Mouse (Mus musculus): Measurements from ENCODE around the gene Trex2. TPM values are rescaled to one million over a fixed set of nuclear protein-coding genes. Genes with fewer than 3 reads are reported as not detected.

Gene Trex2
- polyA plus RNA-seq, 1 experiment: not detected

DNA sequence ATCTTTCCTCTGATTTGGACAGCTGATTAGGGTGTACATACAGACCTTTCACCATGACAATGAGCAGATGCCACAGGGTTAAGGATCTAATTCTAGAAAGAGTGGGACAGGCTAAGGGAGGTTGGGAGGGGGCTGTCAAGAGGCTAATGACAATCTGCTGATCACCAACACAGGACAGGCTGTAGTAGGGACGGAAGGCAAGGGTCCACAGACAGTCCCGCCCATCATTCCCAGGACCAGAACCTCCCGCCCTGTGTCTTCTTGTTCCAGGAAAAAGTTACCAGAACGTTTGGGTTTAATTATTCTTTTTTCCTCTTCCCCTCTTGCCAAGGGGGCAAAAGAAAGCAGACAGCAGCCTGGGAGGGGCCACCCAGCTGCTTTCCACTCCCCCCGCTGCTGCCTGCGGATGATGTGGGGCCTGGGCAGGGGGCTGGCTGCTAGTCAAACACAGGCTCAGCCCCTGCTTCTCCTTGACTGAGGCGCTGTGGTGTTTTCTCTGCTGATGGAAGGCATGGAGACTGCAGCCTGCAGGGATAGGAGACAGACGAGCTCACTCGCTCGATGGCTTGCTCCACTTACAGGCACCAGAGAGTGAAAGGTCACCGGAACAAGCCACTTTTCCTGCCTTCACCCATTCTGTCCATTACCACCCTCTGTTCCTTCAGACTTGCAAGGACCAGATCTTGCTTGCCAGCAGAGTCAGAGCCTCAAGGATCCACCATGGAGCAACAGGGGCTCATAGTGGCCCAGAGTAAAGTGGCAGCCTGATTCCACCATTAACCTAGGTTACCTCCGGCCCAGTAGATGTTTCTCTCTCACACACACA is 39.4 kb upstream of the Trex2 start:
- peaks cover 80% of the 10 kb centered on the region for H3K27me3 ChIP-seq (replicated peaks)
- H3K9me3 ChIP-seq: no peaks in the 10 kb centered on the region
- TF ChIP-seq GATA1 (IDR thresholded peaks at IDR 0.05; ENCODE audit: borderline replicate concordance, low read length) (no peak), FLI1 (IDR thresholded peaks at IDR 0.05; ENCODE audit: low read length) (no peak)

DNA sequence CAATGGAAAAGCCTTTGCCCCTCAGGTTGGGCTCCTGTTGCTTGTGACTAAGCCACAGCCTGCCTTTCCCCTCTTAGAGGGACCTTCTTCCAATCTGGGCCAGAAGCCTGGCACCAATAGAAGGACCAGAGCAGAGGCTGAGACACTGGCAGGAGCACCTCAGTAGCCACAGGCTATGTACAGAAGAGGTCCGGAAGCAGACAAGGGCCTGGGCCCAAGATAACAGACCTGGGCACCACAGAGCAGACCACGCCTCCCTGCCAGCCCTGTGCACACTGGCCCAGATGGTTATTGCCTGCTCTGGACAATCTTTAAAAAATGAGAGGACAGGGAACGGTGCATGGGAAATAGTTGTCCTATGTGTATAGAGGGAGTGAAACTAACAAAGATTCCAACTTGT is 36.6 kb upstream of the Trex2 start:
- TF ChIP-seq GATA1 (IDR thresholded peaks at IDR 0.05; ENCODE audit: borderline replicate concordance, low read length) (no peak), FLI1 (IDR thresholded peaks at IDR 0.05; ENCODE audit: low read length) (no peak)
- Histone ChIP-seq H3K9me3 (no peaks in the 10 kb centered on the region), H3K4me1 (peaks cover 16% of the 10 kb centered on the region), H3K27me3 (replicated peaks) (peaks cover 81% of the 10 kb centered on the region), H3K4me3 (replicated peaks) (no peak overlapping the region), H3K36me3 (replicated peaks; ENCODE audit: low read length) (no peaks in the 10 kb centered on the region)

More for the DNA sequence above, 39.4 kb upstream of the Trex2 start:
- no peaks in the 10 kb centered on the region for H3K36me3 ChIP-seq (replicated peaks; ENCODE audit: low read length)
- H3K4me1 ChIP-seq: peaks cover 18% of the 10 kb centered on the region
- no peak overlapping the region for H3K4me3 ChIP-seq (replicated peaks)

DNA sequence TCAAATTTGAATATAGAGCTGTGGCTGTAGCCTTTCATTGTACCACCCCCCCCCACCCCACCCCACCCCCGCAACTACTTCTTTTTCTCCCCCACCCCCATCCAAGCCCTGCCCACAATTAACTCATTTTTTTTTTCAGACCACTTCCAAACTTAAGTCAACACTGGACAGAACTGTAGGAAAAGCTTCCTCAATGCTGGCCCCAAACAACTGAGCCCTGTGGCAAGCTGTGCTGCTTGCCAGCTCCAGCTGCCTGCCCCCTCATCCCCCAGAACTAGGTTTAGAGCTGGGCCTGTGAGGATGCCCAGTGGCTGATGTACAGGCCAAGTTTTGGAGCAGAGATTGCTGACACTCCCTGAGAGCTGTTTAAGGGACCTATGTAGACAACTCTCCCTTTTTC is 33.6 kb upstream of the Trex2 start:
- no peaks in the 10 kb centered on the region for H3K9me3 ChIP-seq
- no peak overlapping the region for H3K4me3 ChIP-seq (replicated peaks)
- no peak for TF ChIP-seq GATA1 (IDR thresholded peaks at IDR 0.05; ENCODE audit: borderline replicate concordance, low read length)
- TF ChIP-seq FLI1 (IDR thresholded peaks at IDR 0.05; ENCODE audit: low read length): no peak
- H3K36me3 ChIP-seq (replicated peaks; ENCODE audit: low read length): no peaks in the 10 kb centered on the region
- peaks cover 83% of the 10 kb centered on the region for H3K27me3 ChIP-seq (replicated peaks)
- no peaks in the 10 kb centered on the region; the same call in 1 of the 2 replicates for H3K4me1 ChIP-seq

DNA sequence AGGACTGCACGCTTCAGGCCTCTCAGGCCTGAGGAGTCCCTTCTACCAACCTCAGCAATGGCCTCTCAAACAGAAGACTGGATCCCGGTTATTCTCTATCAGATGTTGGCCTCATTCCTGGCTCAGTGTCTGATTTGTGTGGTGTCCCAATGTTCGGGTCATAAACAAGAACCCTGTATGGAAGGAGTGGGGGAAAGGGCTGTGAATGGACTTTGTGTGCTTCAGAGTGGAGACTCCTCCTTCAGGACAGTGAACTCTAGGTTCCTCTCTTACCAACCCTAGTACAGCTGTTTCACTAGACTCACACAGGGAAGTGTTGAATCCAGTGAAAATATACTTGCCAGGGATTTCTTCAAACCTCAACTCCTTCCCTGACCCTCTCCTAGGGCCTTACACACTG is 33.2 kb upstream of the Trex2 start:
- Histone ChIP-seq H3K4me3 (replicated peaks) (no peak overlapping the region), H3K27me3 (replicated peaks) (peaks cover 82% of the 10 kb centered on the region), H3K4me1 (no peaks in the 10 kb centered on the region; the same call in 1 of the 2 replicates), H3K9me3 (no peaks in the 10 kb centered on the region), H3K36me3 (replicated peaks; ENCODE audit: low read length) (no peaks in the 10 kb centered on the region)
- TF ChIP-seq FLI1 (IDR thresholded peaks at IDR 0.05; ENCODE audit: low read length) (no peak), GATA1 (IDR thresholded peaks at IDR 0.05; ENCODE audit: borderline replicate concordance, low read length) (no peak)

DNA sequence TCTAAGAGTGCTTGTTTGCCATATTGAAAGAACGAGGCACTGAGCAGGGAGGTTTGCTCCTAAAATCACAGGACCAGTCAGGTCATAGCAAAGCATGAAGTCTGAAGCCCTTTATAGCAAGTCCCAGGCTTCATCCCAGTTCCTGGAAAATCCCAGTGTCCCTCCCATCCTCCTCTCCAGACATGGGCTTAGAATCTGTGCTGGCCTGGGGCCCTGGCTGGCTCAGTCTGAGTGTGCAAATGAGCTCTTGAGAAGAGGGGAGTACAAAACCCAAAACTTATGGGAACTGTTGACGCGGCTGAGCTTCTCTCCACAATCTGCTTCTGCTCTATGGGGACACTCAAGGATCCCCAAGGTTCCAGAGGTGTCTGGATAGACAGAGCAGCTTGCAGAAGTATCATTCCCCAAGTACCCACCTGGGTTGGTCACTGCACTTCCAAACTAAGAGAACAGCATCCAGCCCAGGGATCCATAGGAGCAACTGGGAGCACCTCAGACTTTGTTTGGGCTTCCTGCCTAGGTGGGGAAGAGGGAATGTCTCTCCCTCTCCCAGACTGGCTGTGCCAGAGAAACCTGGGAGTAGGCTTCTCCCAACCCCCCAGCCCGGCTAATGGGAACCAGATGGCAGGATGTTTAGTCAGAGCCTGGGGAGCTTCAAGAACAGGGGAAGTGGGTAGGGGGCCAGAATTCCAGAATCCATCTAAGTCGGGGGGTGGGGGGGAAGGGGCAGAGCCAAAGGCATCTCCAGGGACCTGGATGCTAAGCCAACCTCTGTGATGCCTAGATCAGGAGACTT is 32.5 kb upstream of the Trex2 start:
- Histone ChIP-seq H3K9me3 (no peaks in the 10 kb centered on the region), H3K4me1 (no peaks in the 10 kb centered on the region; the same call in 1 of the 2 replicates), H3K36me3 (replicated peaks; ENCODE audit: low read length) (no peaks in the 10 kb centered on the region), H3K27me3 (replicated peaks) (peaks cover 79% of the 10 kb centered on the region), H3K4me3 (replicated peaks) (no peak overlapping the region)
- no peak for TF ChIP-seq GATA1 (IDR thresholded peaks at IDR 0.05; ENCODE audit: borderline replicate concordance, low read length)
- TF ChIP-seq FLI1 (IDR thresholded peaks at IDR 0.05; ENCODE audit: low read length): no peak

DNA sequence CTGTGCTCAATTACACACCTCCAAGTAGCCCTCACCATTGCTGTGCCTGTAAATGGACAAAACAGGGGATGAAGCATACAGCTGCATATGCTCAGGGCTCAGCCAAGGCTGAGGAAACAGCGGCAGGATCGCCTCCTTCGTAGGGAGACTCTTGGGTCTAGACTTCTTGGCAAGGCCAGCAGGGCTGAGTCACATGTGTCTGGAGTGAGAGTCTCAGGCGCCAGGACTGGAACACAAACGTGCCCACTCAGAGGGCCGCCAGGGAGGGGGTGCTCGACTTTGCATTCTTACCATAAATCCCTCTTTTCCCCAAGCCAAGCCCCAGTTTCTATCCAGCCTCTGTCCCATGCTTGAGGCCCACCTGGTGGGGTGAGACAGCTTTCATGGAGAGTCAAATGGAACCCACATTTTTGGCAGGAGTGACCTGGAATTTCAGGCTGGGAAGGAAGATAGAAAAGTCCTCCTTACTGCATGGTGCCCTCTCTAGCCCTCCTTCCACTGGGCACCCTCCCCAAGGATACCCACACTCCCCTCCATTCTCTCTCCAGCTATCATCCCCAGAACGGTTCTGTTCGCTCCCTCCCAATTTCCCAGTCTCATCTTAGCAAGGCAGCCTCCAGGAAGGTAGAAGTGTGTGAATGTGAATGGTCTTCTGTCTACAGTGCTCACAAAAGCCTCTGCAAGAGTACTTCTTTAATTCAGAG is 30.5 kb upstream of the Trex2 start:
- no peaks in the 10 kb centered on the region for H3K4me1 ChIP-seq
- H3K27me3 ChIP-seq (replicated peaks): peaks cover 59% of the 10 kb centered on the region
- no peaks in the 10 kb centered on the region for H3K36me3 ChIP-seq (replicated peaks; ENCODE audit: low read length)
- TF ChIP-seq GATA1 (IDR thresholded peaks at IDR 0.05; ENCODE audit: borderline replicate concordance, low read length) (no peak), FLI1 (IDR thresholded peaks at IDR 0.05; ENCODE audit: low read length) (no peak)
- no peaks in the 10 kb centered on the region for H3K9me3 ChIP-seq
- no peak overlapping the region for H3K4me3 ChIP-seq (replicated peaks)

- peaks cover 4% of the 10 kb centered on the region for H3K36me3 ChIP-seq (replicated peaks; ENCODE audit: low read length)
- TF ChIP-seq GATA1 (IDR thresholded peaks at IDR 0.05; ENCODE audit: borderline replicate concordance, low read length) (no peak), FLI1 (IDR thresholded peaks at IDR 0.05; ENCODE audit: low read length) (no peak)
Measured at GRCm38 (mm10) chrX:73460792-73461191, 25.6 kb upstream of the Trex2 start.

DNA sequence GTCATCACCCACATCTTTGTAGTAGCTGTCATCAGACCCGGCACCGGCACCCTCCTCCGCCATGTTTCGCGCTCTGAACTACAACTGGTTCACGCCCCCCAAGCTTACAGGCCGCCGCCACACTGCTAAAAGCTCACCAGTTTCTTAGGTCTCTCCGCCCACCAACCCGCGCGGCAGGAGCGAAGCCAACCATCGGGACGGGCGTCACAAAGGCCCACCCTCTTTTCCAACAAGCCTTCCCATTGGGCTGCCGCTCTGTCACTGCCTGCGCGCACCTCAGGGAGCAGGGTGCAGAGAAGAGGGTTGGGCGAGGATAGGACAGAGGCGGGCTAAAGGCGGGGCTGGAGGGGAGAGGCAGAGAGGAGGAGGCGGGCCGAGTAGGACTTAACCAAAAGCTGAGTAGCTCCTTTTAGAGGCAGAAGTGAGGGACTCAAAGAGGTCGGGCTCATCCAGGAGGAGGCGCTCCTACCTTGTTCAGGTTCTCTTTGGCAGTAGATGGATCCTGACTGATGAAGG is 23.8 kb upstream of the Trex2 start, which contains the start of gene Haus7:
Haus7 (minus strand) TSS at position 168 of the 516 bp plus-strand sequence.
- Histone ChIP-seq H3K36me3 (replicated peaks; ENCODE audit: low read length) (peaks cover 15% of the 10 kb centered on the region), H3K4me1 (peaks cover 17% of the 10 kb centered on the region), H3K9me3 (no peaks in the 10 kb centered on the region), H3K27me3 (replicated peaks) (peaks cover 5% of the 10 kb centered on the region), H3K4me3 (replicated peaks) (peak within 1 kb of the TSS; percentile 95)
- no peak for TF ChIP-seq FLI1 (IDR thresholded peaks at IDR 0.05; ENCODE audit: low read length)
- no peak for TF ChIP-seq GATA1 (IDR thresholded peaks at IDR 0.05; ENCODE audit: borderline replicate concordance, low read length)

More at GRCm38 (mm10) chrX:73460792-73461191, 25.6 kb upstream of the Trex2 start:
- H3K4me3 ChIP-seq (replicated peaks): no peak overlapping the region
- H3K4me1 ChIP-seq: peaks cover 17% of the 10 kb centered on the region
- H3K27me3 ChIP-seq (replicated peaks): peaks cover 20% of the 10 kb centered on the region
- H3K9me3 ChIP-seq: no peaks in the 10 kb centered on the region

DNA sequence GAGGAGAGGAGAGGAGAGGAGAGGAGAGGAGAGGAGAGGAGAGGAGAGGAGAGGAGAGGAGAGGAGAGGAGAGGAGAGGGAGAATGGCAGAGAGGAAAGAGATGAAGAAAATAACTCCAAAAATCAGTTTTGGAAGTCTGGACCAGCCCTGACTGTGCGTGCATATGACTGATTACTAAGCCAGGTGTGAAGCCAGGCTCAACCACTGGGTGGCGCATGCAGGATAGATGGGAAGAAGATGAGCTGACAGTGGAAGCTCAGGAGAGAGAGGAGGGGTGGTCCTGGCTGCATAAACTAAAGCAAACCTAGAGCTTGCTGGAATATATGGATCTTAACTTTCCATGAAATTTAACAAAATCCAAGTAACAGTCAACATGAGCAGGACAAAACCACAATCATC is 16.8 kb upstream of the Trex2 start:
- no peak overlapping the region for H3K4me3 ChIP-seq (replicated peaks)
- peaks cover 59% of the 10 kb centered on the region for H3K36me3 ChIP-seq (replicated peaks; ENCODE audit: low read length)
- no peak for TF ChIP-seq GATA1 (IDR thresholded peaks at IDR 0.05; ENCODE audit: borderline replicate concordance, low read length)
- no peak for TF ChIP-seq FLI1 (IDR thresholded peaks at IDR 0.05; ENCODE audit: low read length)
- H3K4me1 ChIP-seq: peaks cover 21% of the 10 kb centered on the region
- peaks cover 24% of the 10 kb centered on the region for H3K27me3 ChIP-seq (replicated peaks)
- H3K9me3 ChIP-seq: no peaks in the 10 kb centered on the region

All from megakaryocyte, embryonic 14.5 days (primary cell).